8 mouse cellular contexts compared by ENCODE assay signal in the genomic region with DNA sequence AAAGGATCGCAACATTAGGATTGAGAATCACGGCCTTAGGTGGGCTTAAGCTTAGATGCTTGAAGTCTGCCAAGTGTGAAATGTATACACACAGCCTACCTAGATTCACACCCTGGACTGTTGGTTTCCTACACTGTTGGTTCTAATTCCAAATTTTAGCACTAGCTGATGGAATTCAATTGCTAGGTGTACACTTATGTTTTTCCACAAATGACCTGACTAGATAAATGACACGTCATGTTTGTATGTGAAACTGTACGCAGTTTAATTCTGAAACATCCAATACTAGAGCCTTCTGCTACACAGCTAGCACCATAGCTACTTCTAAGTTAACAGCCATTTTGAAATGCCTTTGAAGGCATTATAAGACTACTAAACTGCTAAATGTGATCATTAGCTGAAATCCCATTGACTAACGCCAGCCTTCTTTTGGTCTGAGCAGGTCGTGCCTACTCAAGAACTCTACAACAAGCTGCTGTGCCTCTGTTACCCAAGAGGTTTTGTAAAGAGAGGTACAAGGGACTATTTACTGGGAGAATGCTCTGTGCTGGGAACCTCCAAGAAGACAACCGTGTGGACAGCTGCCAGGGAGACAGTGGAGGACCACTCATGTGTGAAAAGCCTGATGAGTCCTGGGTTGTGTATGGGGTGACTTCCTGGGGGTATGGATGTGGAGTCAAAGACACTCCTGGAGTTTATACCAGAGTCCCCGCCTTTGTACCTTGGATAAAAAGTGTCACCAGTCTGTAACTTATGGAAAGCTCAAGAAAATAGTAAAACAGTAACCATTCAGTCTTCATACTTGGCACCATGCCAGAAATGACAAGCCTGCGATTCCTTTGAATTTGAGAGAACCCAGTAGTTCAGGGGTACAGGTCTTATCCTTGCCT. TPM values are rescaled to one million over a fixed set of nuclear protein-coding genes. Genes with fewer than 3 reads are reported as not detected.
DNase-seq lines count a peak whose midpoint lies in the region; ATAC-seq and TF ChIP-seq lines count a peak whose summit lies in the region.

No protein-coding gene starts in this region.

- intact Hi-C loops in heart, adult 2 months (cut with DNase I), result loop anchor here (2.0 to 10.0 kb wide), 4 partner anchors 121 to 581 kb away; a partner anchor contains a TSS

- H3K9ac ChIP-seq in heart, adult 2 months (ENCODE audit: low read depth, low read length), result no peak overlapping the region
- H3K9ac ChIP-seq in embryonic facial prominence, embryonic 13.5 days, result no peak overlapping the region

- peak in 1 of 2 experiments; percentile 25 for DNase-seq in heart, adult 2 months
- DNase-seq in heart, adult 9 months (ENCODE audit: low spot score in 2 of 2), result no peak
- peak; percentile 66 for DNase-seq in kidney, adult 2 months
- no peak for DNase-seq in urinary bladder, postnatal 14 days (ENCODE audit: low spot score)
- DNase-seq in spleen, adult 18-20 months, result no peak

- TF ChIP-seq POLR2A in heart, adult 2 months (IDR thresholded peaks at IDR 0.05; ENCODE audit: insufficient read depth, low read depth, low read length), result peak; percentile 15; the same call in 1 of the 2 replicates
- TF ChIP-seq POLR2A in kidney, adult 2 months (IDR thresholded peaks at IDR 0.05; ENCODE audit: low read depth, low read length), result no peak

- no peak for ATAC-seq in embryonic facial prominence, embryonic 13.5 days (ENCODE audit: insufficient number of reproducible peaks, insufficient read depth, low FRiP score, low TSS enrichment, low read depth)
- peak; percentile 1 for ATAC-seq in megakaryocyte-erythroid progenitor cell, adult 5-6 weeks (replicated peaks; ENCODE audit: low FRiP score, low TSS enrichment, poor library complexity, severe bottlenecking)

- TF ChIP-seq CTCF in heart, adult 2 months (IDR thresholded peaks at IDR 0.05), result no peak
- no peak for TF ChIP-seq CTCF in E14TG2a.4 (conservative IDR thresholded peaks at IDR 0.05; ENCODE audit: low read length)
- TF ChIP-seq CTCF in kidney, adult 2 months (conservative IDR thresholded peaks at IDR 0.05; ENCODE audit: insufficient read depth, insufficient read length, low read depth, low read length), result no peak

- no peaks in the 10 kb centered on the region for H3K79me2 ChIP-seq in heart, adult 2 months (replicated peaks; ENCODE audit: control insufficient read depth, insufficient read depth, low read length)

- no peaks in the 10 kb centered on the region for H3K4me1 ChIP-seq in heart, adult 2 months (ENCODE audit: control insufficient read depth, insufficient read depth, low read length)
- peaks cover 9% of the 10 kb centered on the region for H3K4me1 ChIP-seq in E14TG2a.4 (replicated peaks; ENCODE audit: low read depth, low read length)
- H3K4me1 ChIP-seq in embryonic facial prominence, embryonic 13.5 days, result peaks cover 16% of the 10 kb centered on the region; the same call in 1 of the 2 replicates
- H3K4me1 ChIP-seq in kidney, adult 2 months (ENCODE audit: control insufficient read depth, insufficient read depth, low read length), result peaks cover 11% of the 10 kb centered on the region; the same call in 1 of the 2 replicates

- H3K4me3 ChIP-seq in heart, adult 2 months, result no peak overlapping the region
- H3K4me3 ChIP-seq in E14TG2a.4 (replicated peaks; ENCODE audit: low read length), result peak overlapping the region; percentile 92; the same call in 1 of the 2 replicates
- peak overlapping the region; percentile 11; the same call in 1 of the 2 replicates for H3K4me3 ChIP-seq in embryonic facial prominence, embryonic 13.5 days
- no peak overlapping the region for H3K4me3 ChIP-seq in kidney, adult 2 months (ENCODE audit: insufficient read depth, low read depth, low read length)

- peaks cover 16% of the 10 kb centered on the region for H3K36me3 ChIP-seq in heart, adult 2 months (ENCODE audit: control insufficient read depth, insufficient read depth, low read length)
- H3K36me3 ChIP-seq in E14TG2a.4 (ENCODE audit: insufficient read depth, low read length), result peaks cover 19% of the 10 kb centered on the region
- peaks cover 12% of the 10 kb centered on the region; the same call in 1 of the 2 replicates for H3K36me3 ChIP-seq in embryonic facial prominence, embryonic 13.5 days
- no peaks in the 10 kb centered on the region for H3K36me3 ChIP-seq in kidney, adult 2 months (ENCODE audit: control insufficient read depth, insufficient read depth, low read length)

- no peak for TF ChIP-seq EP300 in heart, adult 2 months (IDR thresholded peaks at IDR 0.05; ENCODE audit: insufficient read depth, low read depth, low read length)

- H3K27me3 ChIP-seq in heart, adult 2 months (ENCODE audit: control insufficient read depth, insufficient read depth, low read length), result no peaks in the 10 kb centered on the region
- H3K27me3 ChIP-seq in E14TG2a.4 (ENCODE audit: insufficient read depth, low read length), result no peaks in the 10 kb centered on the region
- no peaks in the 10 kb centered on the region for H3K27me3 ChIP-seq in embryonic facial prominence, embryonic 13.5 days
- H3K27me3 ChIP-seq in kidney, adult 2 months (replicated peaks; ENCODE audit: control insufficient read depth, insufficient read depth, low read length), result no peaks in the 10 kb centered on the region

- H3K27ac ChIP-seq in heart, adult 2 months, result no peak overlapping the region
- H3K27ac ChIP-seq in embryonic facial prominence, embryonic 13.5 days, result peak overlapping the region; percentile 70; the same call in 1 of the 2 replicates
- no peak overlapping the region for H3K27ac ChIP-seq in kidney, adult 2 months (ENCODE audit: insufficient read depth, low read depth, low read length)

- H3K4me2 ChIP-seq in embryonic facial prominence, embryonic 13.5 days, result peak overlapping the region; percentile 66

- peaks cover 2% of the 10 kb centered on the region; the same call in 1 of the 2 replicates for H3K9me3 ChIP-seq in E14TG2a.4 (ENCODE audit: low read length)
- no peaks in the 10 kb centered on the region for H3K9me3 ChIP-seq in embryonic facial prominence, embryonic 13.5 days

- 65% methylated on average over 9 of the region's 9 CpGs for WGBS in heart, adult 2 months
- 54% methylated on average over 9 of the region's 9 CpGs for WGBS in embryonic facial prominence, embryonic 13.5 days
- 53% methylated on average over 9 of the region's 9 CpGs for WGBS in kidney, adult 2 months

RNA-seq across cellular contexts. Expression of a gene that starts 59.3 kb away (rescaled TPM):
- total RNA-seq in heart, adult 2 months (2021), result under 1 TPM; 0.66 to 0.91 TPM
- polyA plus RNA-seq in heart, adult 2 months (2012; rRNA removed), result 0.55 and 0.97 TPM in 2 replicates
- 22.8 and 26.9 TPM in 2 replicates for polyA plus RNA-seq in embryonic facial prominence, embryonic 13.5 days (2015; fragmentation: Nextera tagmentation; extraction: Ambion mirVana)
- polyA plus RNA-seq in kidney, adult 2 months (2012; rRNA removed), result 1.5 and 1.6 TPM in 2 replicates
- total RNA-seq in megakaryocyte-erythroid progenitor cell, adult 5-6 weeks (2014; fragmentation: Nextera tagmentation), result not detected in 2 replicates
- not detected in 2 replicates for total RNA-seq in megakaryocyte-erythroid progenitor cell, adult 5-6 weeks (2017)

Comparison
In these comparisons a context has a peak if more than half of its experiments do, and no peak if none do; other contexts are left out.
1. H3K4me3 ChIP-seq: peak in E14TG2a.4 (single experiment) and embryonic facial prominence, embryonic 13.5 days (single experiment); none in heart, adult 2 months (single experiment) and kidney, adult 2 months (single experiment).